Mouse (Mus musculus) limb, embryonic 11.5 days (tissue): ENCODE data around the gene Pkig. TPM values are rescaled to one million over a fixed set of nuclear protein-coding genes. Genes with fewer than 3 reads are reported as not detected.

ENCODE experiments used
- ATAC-seq: fragments of 200-750 bp; cut with Nextera tagmentation; 2 replicates; pipeline ENCODE4 v1.8.0; 2017; ENCODE audit warnings: low read depth; ENCODE audit not compliant: insufficient number of reproducible peaks, low FRiP score, low TSS enrichment
- DNase-seq: peaks from one replicate; pipeline ENCODE4 v3.0.0-alpha.2; 2015; ENCODE audit warnings: low spot score
- H3K27ac ChIP-seq: fragments of 300-500 bp; sonication (generic); replicated peaks from 2 replicates; pipeline ENCODE4 v1.5.1; 2014; ENCODE audit warnings: low read depth, mild to moderate bottlenecking, low read length
- H3K27me3 ChIP-seq: fragments of 300-500 bp; sonication (generic); 2 replicates; pipeline ENCODE4 v1.6.1; 2014; ENCODE audit warnings: mild to moderate bottlenecking, low read length, mixed read lengths; ENCODE audit not compliant: control insufficient read depth, insufficient read depth
- H3K36me3 ChIP-seq: fragments of 300-500 bp; sonication (generic); 2 replicates; pipeline ENCODE4 v1.6.1; 2014; ENCODE audit warnings: mild to moderate bottlenecking, low read length, moderate library complexity, mixed read lengths; ENCODE audit not compliant: control insufficient read depth, insufficient read depth
- H3K4me1 ChIP-seq: fragments of 300-500 bp; sonication (generic); 2 replicates; pipeline ENCODE4 v1.6.1; 2014; ENCODE audit warnings: low read length, mixed read lengths; ENCODE audit not compliant: control insufficient read depth, insufficient read depth
- H3K4me2 ChIP-seq: fragments of 300-500 bp; sonication (generic); 2 replicates; pipeline ENCODE4 v1.6.1; 2014; ENCODE audit warnings: low read depth, mild to moderate bottlenecking, moderate library complexity; ENCODE audit not compliant: severe bottlenecking
- H3K4me3 ChIP-seq: fragments of 300-500 bp; sonication (generic); 2 replicates; pipeline ENCODE4 v1.5.1; 2014; ENCODE audit warnings: low read depth, low read length
- H3K9ac ChIP-seq: fragments of 300-500 bp; sonication (generic); 2 replicates; pipeline ENCODE4 v1.6.1; 2014; ENCODE audit warnings: mild to moderate bottlenecking, low read length
- H3K9me3 ChIP-seq: fragments of 300-500 bp; sonication (generic); 2 replicates; pipeline ENCODE4 v1.6.1; 2016; ENCODE audit warnings: low read length; ENCODE audit not compliant: control insufficient read depth
- WGBS: fragments of 180-500 bp; shearing (Covaris S2); extraction: QIAGEN DNeasy Blood & Tissue Kit; methylation state at CpG from one replicate; pipeline ENCODE4 v1.1.7; 2014; 5-methylcytosine and 5-hydroxymethylcytosine counted together
- polyA plus RNA-seq: library from polyadenylated mRNA; unstranded; fragments of >200 nt; fragmentation: Nextera tagmentation; extraction: Ambion mirVana; gene quantifications from 2 replicates; pipeline ENCODE4 v1.2.1, GENCODE M21; 2014

The Pkig gene
- polyA plus RNA-seq, 1 experiment from 2014 or later, result 177 TPM

- Histone ChIP-seq H3K36me3 (peaks cover 4% of the 10 kb centered on the region), H3K4me1 (no peaks in the 10 kb centered on the region), H3K27ac (no peak overlapping the region), H3K9me3 (no peaks in the 10 kb centered on the region), H3K9ac (no peak overlapping the region), H3K27me3 (no peaks in the 10 kb centered on the region), H3K4me3 (no peak overlapping the region), H3K4me2 (no peak overlapping the region)
- no peak for DNase-seq
- no peak for ATAC-seq
- WGBS, result 80% methylated on average over 3 of the region's 3 CpGs
Measured at GRCm38 (mm10) chr2:163640493-163640892, 17.7 kb upstream of the Pkig start.

DNA sequence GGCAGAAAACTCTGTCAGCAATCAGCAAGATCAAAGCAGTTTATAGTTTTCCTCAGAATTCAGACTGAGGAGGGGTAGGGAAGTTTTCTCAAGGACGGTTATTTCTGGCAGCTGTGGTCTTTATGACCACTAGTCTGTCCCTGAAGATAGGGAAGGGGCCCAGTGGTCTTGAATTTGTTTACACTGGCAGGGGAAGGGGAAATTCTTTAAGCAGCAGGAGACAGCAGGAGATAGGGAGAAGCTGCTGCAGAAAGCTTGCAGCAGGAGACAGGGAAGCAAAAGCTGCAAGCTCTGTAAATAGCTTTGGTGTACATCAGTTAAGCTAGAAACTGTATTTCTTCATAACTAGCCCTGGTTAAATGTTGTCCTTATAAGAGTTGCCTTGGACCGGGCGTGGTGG, 16.5 kb upstream of the Pkig start:
- H3K27ac ChIP-seq, result no peak overlapping the region
- H3K4me1 ChIP-seq, result no peaks in the 10 kb centered on the region
- ATAC-seq (no peak), DNase-seq (no peak)
- H3K4me2 ChIP-seq, result no peak overlapping the region
- no peaks in the 10 kb centered on the region for H3K27me3 ChIP-seq
- H3K9me3 ChIP-seq, result no peaks in the 10 kb centered on the region
- peaks cover 4% of the 10 kb centered on the region for H3K36me3 ChIP-seq
- no peak overlapping the region for H3K9ac ChIP-seq
- 75% methylated on average over 3 of the region's 3 CpGs for WGBS
- H3K4me3 ChIP-seq, result no peak overlapping the region

DNA sequence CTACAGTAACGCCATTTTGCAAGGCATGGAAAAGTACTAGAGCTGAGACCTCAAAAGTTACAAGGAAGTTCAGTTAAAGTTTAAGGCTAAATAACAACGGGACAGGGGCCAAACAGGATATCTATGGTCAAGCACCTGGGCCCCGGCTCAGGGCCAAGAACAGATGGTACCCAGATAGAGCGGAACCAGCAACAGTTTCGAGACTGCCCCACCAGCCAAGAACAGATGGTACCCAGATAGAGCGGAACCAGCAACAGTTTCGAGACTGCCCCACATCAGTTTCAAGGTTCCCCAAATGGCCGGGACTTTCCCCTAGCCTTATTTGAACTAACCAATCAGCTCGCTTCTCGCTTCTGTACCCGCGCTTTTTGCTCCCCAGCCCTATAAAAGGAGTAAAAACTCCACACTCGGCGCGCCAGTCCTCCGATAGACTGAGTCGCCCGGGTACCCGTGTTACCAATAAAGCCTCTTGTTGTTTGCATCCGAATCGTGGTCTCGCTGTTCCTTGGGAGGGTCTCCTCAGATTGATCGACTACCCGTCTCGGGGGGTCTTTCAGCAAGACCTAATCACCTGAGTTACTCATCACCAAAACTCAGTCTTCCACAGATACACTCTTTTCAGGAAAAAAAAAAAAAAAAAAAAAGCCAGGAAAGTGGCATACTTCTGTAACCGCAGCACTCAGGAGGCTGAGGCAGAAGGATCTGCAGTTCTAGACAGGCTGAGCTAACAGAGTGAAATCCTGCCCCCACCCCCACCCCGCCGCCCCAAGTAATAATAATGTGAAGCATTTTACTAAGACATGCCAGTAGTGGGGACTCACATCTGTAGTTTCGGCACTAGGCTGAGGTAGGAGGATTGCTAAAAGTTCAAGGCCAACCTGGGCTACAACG, 15.3 kb upstream of the Pkig start:
- no peaks in the 10 kb centered on the region for H3K9me3 ChIP-seq
- peak overlapping the region; percentile 59; the same call in 1 of the 2 replicates for H3K4me2 ChIP-seq
- H3K4me1 ChIP-seq, result no peaks in the 10 kb centered on the region
- no peaks in the 10 kb centered on the region for H3K27me3 ChIP-seq
- H3K36me3 ChIP-seq, result peaks cover 2% of the 10 kb centered on the region; the same call in 1 of the 2 replicates
- DNase-seq (no peak), ATAC-seq (no peak)
- H3K9ac ChIP-seq, result no peak overlapping the region
- H3K27ac ChIP-seq, result no peak overlapping the region
- 94% methylated on average over 30 of the region's 30 CpGs for WGBS
- H3K4me3 ChIP-seq, result no peak overlapping the region

GRCm38 (mm10) chr2:163643576-163643971, 14.6 kb upstream of the Pkig start:
- H3K4me2 ChIP-seq, result peak overlapping the region; percentile 59

DNA sequence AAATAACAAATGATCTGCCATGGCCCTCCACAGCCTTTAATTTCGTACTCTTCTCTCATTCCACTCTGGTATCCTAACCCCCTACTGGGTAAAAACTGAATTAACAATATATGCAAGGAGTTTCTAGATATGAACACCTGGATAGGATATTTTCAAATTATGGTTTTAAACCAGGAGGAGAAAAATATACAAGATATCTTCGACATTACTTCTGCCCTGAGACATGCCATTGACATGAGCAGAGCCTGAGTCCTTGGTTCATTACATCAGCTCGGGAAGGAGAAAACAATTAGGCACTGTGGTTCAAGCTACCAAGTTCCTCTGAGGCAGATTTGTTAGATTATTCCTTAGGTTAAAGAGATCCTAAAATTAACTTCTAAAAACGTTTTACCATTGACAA, 14.1 kb upstream of the Pkig start:
- no peak for DNase-seq

More at GRCm38 (mm10) chr2:163643576-163643971, 14.6 kb upstream of the Pkig start:
- Histone ChIP-seq H3K27me3 (no peaks in the 10 kb centered on the region), H3K4me3 (peak overlapping the region; percentile 96; the same call in 1 of the 2 replicates), H3K27ac (no peak overlapping the region), H3K9ac (no peak overlapping the region; the same call in 1 of the 2 replicates), H3K9me3 (no peaks in the 10 kb centered on the region), H3K4me1 (no peaks in the 10 kb centered on the region), H3K36me3 (peaks cover 2% of the 10 kb centered on the region; the same call in 1 of the 2 replicates)
- ATAC-seq (no peak), DNase-seq (no peak)
- 89% methylated on average over 2 of the region's 2 CpGs for WGBS

DNA sequence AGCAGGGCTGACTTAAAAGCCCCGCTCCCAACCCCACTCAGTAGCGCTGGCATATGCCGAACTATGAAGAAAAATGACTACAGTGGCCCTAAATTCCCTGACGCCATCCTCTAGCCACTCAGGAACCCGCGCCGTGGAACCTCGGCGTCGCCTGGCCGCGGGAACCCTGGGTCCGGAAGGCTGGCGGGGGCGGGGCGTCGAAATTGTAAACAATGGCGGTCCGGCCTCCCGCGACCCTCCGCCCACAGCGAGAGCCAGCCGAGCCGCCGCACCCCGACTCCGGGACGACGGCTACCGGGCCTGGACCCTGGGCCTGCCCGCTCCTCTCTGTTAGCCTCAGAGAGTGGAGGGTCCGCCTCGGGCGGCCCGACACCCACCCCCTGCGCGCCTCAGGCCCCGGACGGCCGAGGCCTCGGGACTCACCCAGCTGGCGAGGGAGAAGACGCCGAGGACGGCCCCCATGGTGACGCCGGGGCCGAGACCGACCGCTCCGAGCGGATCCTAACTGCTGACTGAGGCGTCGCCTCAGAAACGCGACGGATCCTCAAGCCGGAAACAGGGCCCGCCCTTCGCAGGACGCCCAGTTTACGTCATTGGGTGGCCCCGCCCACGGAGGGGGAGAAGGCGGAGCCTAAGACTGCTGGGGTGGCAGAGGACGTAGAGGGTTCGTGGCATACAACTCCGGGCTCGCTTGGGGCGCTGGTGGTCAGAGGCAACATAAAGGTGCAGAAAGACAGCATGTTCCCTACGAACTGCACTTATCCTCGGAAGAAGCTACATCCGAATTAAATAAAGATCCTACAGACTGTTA, 13.4 kb upstream of the Pkig start, which contains the start of gene Serinc3:
TSS of gene Serinc3 (minus strand) at position 557 of the 811 bp plus-strand sequence.
- DNase-seq (peak; percentile 100), ATAC-seq (peak; percentile 97)
- WGBS, result under 1% methylated on average over 71 of the region's 74 CpGs

More for the DNA sequence above, 14.1 kb upstream of the Pkig start:
- Histone ChIP-seq H3K27me3 (no peaks in the 10 kb centered on the region), H3K4me1 (no peaks in the 10 kb centered on the region), H3K27ac (no peak overlapping the region; the same call in 1 of the 2 replicates), H3K9ac (peak overlapping the region; percentile 93), H3K4me3 (peak overlapping the region; percentile 96), H3K4me2 (peak overlapping the region; percentile 59), H3K36me3 (peaks cover 2% of the 10 kb centered on the region; the same call in 1 of the 2 replicates), H3K9me3 (no peaks in the 10 kb centered on the region)
- 17% methylated on average over 4 of the region's 4 CpGs for WGBS
- ATAC-seq, result no peak

GRCm38 (mm10) chr2:163645700-163646460, 12.3 kb upstream of the Pkig start:
- H3K27me3 ChIP-seq, result no peaks in the 10 kb centered on the region
- DNase-seq (no peak), ATAC-seq (no peak)
- 0 out of 2 replicates have a peak overlapping the region, but pooled peaks have one; percentile 3 for H3K9ac ChIP-seq
- no peaks in the 10 kb centered on the region for H3K4me1 ChIP-seq
- no peak overlapping the region for H3K27ac ChIP-seq
- H3K36me3 ChIP-seq, result 0 out of 2 replicates have a peak, but pooled peaks cover 2% of the 10 kb centered on the region
- no peak overlapping the region for H3K4me3 ChIP-seq
- 81% methylated on average over 11 of the region's 11 CpGs for WGBS
- no peak overlapping the region for H3K4me2 ChIP-seq
- H3K9me3 ChIP-seq, result no peaks in the 10 kb centered on the region; the same call in 1 of the 2 replicates

More for the DNA sequence above, 13.4 kb upstream of the Pkig start, which contains the start of gene Serinc3:
- Histone ChIP-seq H3K4me1 (no peaks in the 10 kb centered on the region), H3K4me3 (peak within 1 kb of the TSS; percentile 96), H3K27ac (peak within 1 kb of the TSS; percentile 96), H3K36me3 (peaks cover 2% of the 10 kb centered on the region; the same call in 1 of the 2 replicates), H3K9me3 (no peaks in the 10 kb centered on the region), H3K27me3 (no peaks in the 10 kb centered on the region), H3K9ac (peak within 1 kb of the TSS; percentile 93), H3K4me2 (peak within 1 kb of the TSS; percentile 59)
